Mouse (Mus musculus) CH12.LX (cell line): ENCODE measurements around the gene Ap2a2. TPM values are rescaled to one million over a fixed set of nuclear protein-coding genes. Genes with fewer than 3 reads are reported as not detected.

ENCODE experiments used
- DNase-seq: peaks from one replicate; pipeline ENCODE4 v3.0.0-alpha.2; 2013; ENCODE audit errors: extremely low read depth
- H3K27ac ChIP-seq: 2 replicates; pipeline ENCODE4 v1.5.1; 2012; ENCODE audit warnings: low read depth, mild to moderate bottlenecking, control low read depth, moderate library complexity; ENCODE audit not compliant: insufficient read depth
- H3K27me3 ChIP-seq: replicated peaks from 2 replicates; pipeline ENCODE3; 2012; ENCODE audit warnings: inconsistent platforms
- H3K36me3 ChIP-seq, 2 experiments: replicated peaks in 1 of 2; 2 replicates each; pipeline versions ENCODE3 to v1.6.1; 2012; ENCODE audit warnings: inconsistent platforms in 1 of 2, low read length in 1 of 2, mild to moderate bottlenecking in 1 of 2, mixed read lengths in 1 of 2, moderate library complexity in 1 of 2; ENCODE audit not compliant: control insufficient read depth in 1 of 2, insufficient read depth in 1 of 2
- H3K4me1 ChIP-seq, 2 experiments: 2 replicates each; pipeline ENCODE4 v1.6.1; 2012; ENCODE audit warnings: inconsistent platforms in 1 of 2, moderate library complexity in 1 of 2; ENCODE audit not compliant: insufficient read depth in 2 of 2, control insufficient read depth in 1 of 2
- H3K4me2 ChIP-seq: 2 replicates; pipeline ENCODE4 v1.6.1; 2012; ENCODE audit warnings: low read depth, mild to moderate bottlenecking, control low read depth; ENCODE audit not compliant: poor library complexity, insufficient read depth, severe bottlenecking
- H3K4me3 ChIP-seq, 3 experiments: fragments of 150-350 bp in 1 of 3; sonication (generic) in 1 of 3; replicated peaks in 1 of 3; 2 replicates each; pipeline versions ENCODE3 to v1.5.1; 2011 to 2012; ENCODE audit warnings: low read depth in 2 of 3, low read length in 2 of 3, mild to moderate bottlenecking in 2 of 3, moderate library complexity in 2 of 3, control low read depth in 1 of 3, improper control_type of control experiment in 1 of 3, inconsistent platforms in 1 of 3, mixed read lengths in 1 of 3; ENCODE audit not compliant: poor library complexity in 1 of 3
- H3K79me2 ChIP-seq: replicated peaks from 2 replicates; pipeline ENCODE4 v1.6.1; 2012; ENCODE audit warnings: mild to moderate bottlenecking, moderate library complexity; ENCODE audit not compliant: control insufficient read depth, poor library complexity, insufficient read depth, severe bottlenecking; ENCODE audit errors: extremely low read depth
- H3K9ac ChIP-seq: 2 replicates; pipeline ENCODE4 v1.6.1; 2012; ENCODE audit warnings: low read depth, mild to moderate bottlenecking, control low read depth, moderate library complexity; ENCODE audit not compliant: insufficient read depth
- H3K9me3 ChIP-seq: replicated peaks from 2 replicates; pipeline ENCODE3; 2012; ENCODE audit warnings: low read length, inconsistent platforms, mixed read lengths
- CHD1 ChIP-seq: IDR thresholded peaks from 2 replicates; pipeline ENCODE4 v1.6.1; 2012; ENCODE audit warnings: low read depth, low read length, improper control_type of control experiment, inconsistent platforms
- CHD2 ChIP-seq: IDR thresholded peaks from 2 replicates; pipeline ENCODE4 v1.6.1; 2011; ENCODE audit warnings: low read length, improper control_type of control experiment
- CTCF ChIP-seq, 2 experiments: IDR thresholded peaks in 1 of 2; conservative IDR thresholded peaks in 1 of 2; 2 replicates each; pipeline ENCODE4 v1.5.1; 2011 to 2012; ENCODE audit warnings: low read depth in 2 of 2, low read length in 2 of 2, improper control_type of control experiment in 1 of 2, inconsistent platforms in 1 of 2, mild to moderate bottlenecking in 1 of 2, moderate library complexity in 1 of 2
- KAT2A ChIP-seq: IDR thresholded peaks from 2 replicates; pipeline ENCODE4 v1.6.1; 2012; ENCODE audit warnings: low read length, improper control_type of control experiment, inconsistent platforms; ENCODE audit not compliant: insufficient replicate concordance
- MXI1 ChIP-seq: IDR thresholded peaks from 2 replicates; pipeline ENCODE4 v1.6.1; 2011; ENCODE audit warnings: mild to moderate bottlenecking, low read depth, low read length, improper control_type of control experiment
- MYC ChIP-seq: IDR thresholded peaks from 2 replicates; pipeline ENCODE4 v1.6.1; 2011; ENCODE audit warnings: low read depth, mild to moderate bottlenecking, improper control_type of control experiment, low read length
- NRF1 ChIP-seq: IDR thresholded peaks from 2 replicates; pipeline ENCODE4 v1.6.1; 2014; ENCODE audit warnings: low read depth, mild to moderate bottlenecking, inconsistent platforms, low read length, improper control_type of control experiment, moderate library complexity
- ZC3H11A ChIP-seq: IDR thresholded peaks from 2 replicates; pipeline ENCODE4 v1.6.1; 2012; ENCODE audit warnings: low read depth, mild to moderate bottlenecking, inconsistent platforms, low read length, improper control_type of control experiment
- ZMIZ1 ChIP-seq: IDR thresholded peaks from 2 replicates; pipeline ENCODE4 v1.6.1; 2012; ENCODE audit warnings: low read depth, mild to moderate bottlenecking, inconsistent platforms, low read length, improper control_type of control experiment
- dilution Hi-C: fragments of 300-500 bp; cut with MboI; formaldehyde crosslinking; loops from 2 replicates; pipeline ENCODE4 v1.14.3; 2020; ENCODE audit warnings: low sequenced_read_pairs; ENCODE audit not compliant: extremely low pct_unique_long_range_greater_than_20kb, extremely low pct_ligation_motif_present
- in situ Hi-C: fragments of 300-500 bp; cut with MboI; formaldehyde crosslinking; loops from 3 replicates; pipeline ENCODE4 v1.14.3; 2019; ENCODE audit warnings: low sequenced_read_pairs, low pct_ligation_motif_present, low pct_unique_long_range_greater_than_20kb, mixed read lengths
- polyA plus RNA-seq: library from polyadenylated mRNA; unstranded; fragments of >175 nt; gene quantifications from 2 replicates; pipeline ENCODE4 v1.2.1, GENCODE M21; 2012; ENCODE audit warnings: low read depth; ENCODE audit not compliant: insufficient read length
- total RNA-seq, 2 experiments: library from RNA; depleted of rRNA; stranded (reverse); fragments of 300-350 nt in 1 of 2; fragments of >200 nt in 1 of 2; gene quantifications; 2 replicates each; pipeline ENCODE4 v1.2.3; 2012 to 2014

Gene Ap2a2
- total and polyA plus RNA-seq, 3 experiments: 30.0 to 50.7 (median 43.1) TPM

DNA sequence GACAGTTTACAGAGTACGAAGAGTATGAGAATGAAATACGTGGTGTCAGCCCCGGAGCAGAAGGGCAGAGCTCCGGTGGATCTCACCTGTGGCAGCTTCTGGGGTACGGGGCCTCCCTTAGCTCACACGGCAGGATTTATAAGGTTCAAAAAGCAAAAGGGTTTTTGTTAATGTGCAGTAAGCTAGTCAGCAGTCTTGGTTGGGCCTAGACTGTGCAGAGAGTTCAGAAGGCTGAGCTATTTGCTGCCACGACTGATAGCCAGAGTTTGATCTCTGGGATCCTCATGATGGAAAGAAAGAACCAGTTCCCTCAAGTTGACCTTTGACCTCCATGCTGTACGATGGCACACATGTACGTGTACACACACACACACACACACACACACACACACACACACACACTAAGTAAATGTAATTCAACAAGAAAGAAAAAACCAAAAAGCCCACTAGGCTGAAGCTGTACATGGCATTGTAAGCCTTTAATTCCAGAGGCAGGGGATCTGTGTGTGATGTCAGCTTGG is 7.4 kb downstream of the Ap2a2 start:
- H3K36me3 ChIP-seq: peaks cover 0 to 46% of the 10 kb centered on the region in 2 experiments
- no peaks in the 10 kb centered on the region for H3K27me3 ChIP-seq
- H3K79me2 ChIP-seq: peaks cover 11% of the 10 kb centered on the region
- H3K27ac ChIP-seq: no peak overlapping the region
- DNase-seq: no peak
- TF ChIP-seq MXI1 (no peak), ZMIZ1 (no peak)
- in situ Hi-C loops (no loop called here), dilution Hi-C loops (no loop called here)
- H3K9ac ChIP-seq: no peak overlapping the region
- H3K4me3 ChIP-seq: no peak overlapping the region
- no peak overlapping the region for H3K4me2 ChIP-seq
- H3K9me3 ChIP-seq: no peaks in the 10 kb centered on the region
- peaks cover 10 to 25% of the 10 kb centered on the region in 2 experiments for H3K4me1 ChIP-seq

DNA sequence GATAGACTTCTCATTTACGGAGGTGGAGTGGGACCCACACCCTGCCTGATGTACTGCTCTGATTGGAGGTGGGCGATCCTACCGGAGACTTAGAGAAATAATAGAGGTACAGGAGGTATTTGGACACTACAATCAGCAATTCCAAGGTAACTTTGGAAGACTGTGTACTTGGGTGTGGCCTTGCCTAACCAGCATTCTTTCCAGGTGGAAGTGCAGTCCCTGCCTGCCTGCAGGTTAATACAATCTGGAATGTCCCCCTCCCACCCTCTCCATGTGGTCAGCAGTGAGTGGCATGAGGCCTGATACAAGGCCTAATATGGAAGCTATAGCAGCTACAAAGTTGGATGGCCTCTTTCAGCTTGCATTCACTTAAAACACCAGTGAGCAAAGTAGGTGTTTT is 7.9 kb downstream of the Ap2a2 start:
- in situ Hi-C loops: no loop called here

GRCm38 (mm10) chr7:141570625-141571295 is 8.8 kb downstream of the Ap2a2 start:
- H3K4me3 ChIP-seq: no peak overlapping the region
- in situ Hi-C loops: no loop called here
- H3K79me2 ChIP-seq: peaks cover 14% of the 10 kb centered on the region; the same call in 1 of the 2 replicates
- peaks cover 5 to 23% of the 10 kb centered on the region in 2 experiments; a peak in 3 of 4 replicates for H3K4me1 ChIP-seq
- H3K36me3 ChIP-seq: peaks cover 0 to 35% of the 10 kb centered on the region in 2 experiments
- H3K4me2 ChIP-seq: no peak overlapping the region
- dilution Hi-C loops: no loop called here
- no peak for TF ChIP-seq CHD2
- no peak for TF ChIP-seq CHD1
- no peak for TF ChIP-seq CTCF (conservative IDR thresholded peaks at IDR 0.05 in 1 of 2, IDR thresholded peaks at IDR 0.05 in 1 of 2; ENCODE audit: low read depth in 2 of 2, low read length in 2 of 2)
- TF ChIP-seq KAT2A: no peak
- no peak for TF ChIP-seq ZC3H11A
- TF ChIP-seq, all 38 proteins: peak for 0
- no peak overlapping the region for H3K9ac ChIP-seq
- no peaks in the 10 kb centered on the region for H3K27me3 ChIP-seq
- DNase-seq: no peak
- H3K27ac ChIP-seq: no peak overlapping the region
- H3K9me3 ChIP-seq: no peaks in the 10 kb centered on the region

More for the DNA sequence above, 7.9 kb downstream of the Ap2a2 start:
- dilution Hi-C loops: no loop called here
- H3K27ac ChIP-seq: no peak overlapping the region
- TF ChIP-seq MXI1 (no peak), NRF1 (no peak), MYC (no peak)
- TF ChIP-seq, all 38 proteins: peak for 0
- Histone ChIP-seq H3K4me3 (no peak overlapping the region), H3K4me1 (peaks cover 5 to 20% of the 10 kb centered on the region in 2 experiments; a peak in 3 of 4 replicates), H3K9ac (no peak overlapping the region), H3K9me3 (no peaks in the 10 kb centered on the region), H3K27me3 (no peaks in the 10 kb centered on the region), H3K36me3 (peaks cover 0 to 40% of the 10 kb centered on the region in 2 experiments), H3K79me2 (peaks cover 13% of the 10 kb centered on the region; the same call in 1 of the 2 replicates), H3K4me2 (no peak overlapping the region)
- DNase-seq: no peak
